Mouse (Mus musculus): Measurements from ENCODE around the gene Atcay.
"Not testable (repeated sequence)": the region's sequence is repeated elsewhere in the genome, so short reads cannot be mapped to it uniquely, and the experiment has no call there.

The Atcay gene

GRCm38 (mm10) chr10:81240876-81241275, 10.2 kb upstream of the Atcay start:
- peak in 1 of 2 experiments; percentile 68 for DNase-seq

GRCm38 (mm10) chr10:81238618-81239017, 8.0 kb upstream of the Atcay start:
- no peak for DNase-seq

DNA sequence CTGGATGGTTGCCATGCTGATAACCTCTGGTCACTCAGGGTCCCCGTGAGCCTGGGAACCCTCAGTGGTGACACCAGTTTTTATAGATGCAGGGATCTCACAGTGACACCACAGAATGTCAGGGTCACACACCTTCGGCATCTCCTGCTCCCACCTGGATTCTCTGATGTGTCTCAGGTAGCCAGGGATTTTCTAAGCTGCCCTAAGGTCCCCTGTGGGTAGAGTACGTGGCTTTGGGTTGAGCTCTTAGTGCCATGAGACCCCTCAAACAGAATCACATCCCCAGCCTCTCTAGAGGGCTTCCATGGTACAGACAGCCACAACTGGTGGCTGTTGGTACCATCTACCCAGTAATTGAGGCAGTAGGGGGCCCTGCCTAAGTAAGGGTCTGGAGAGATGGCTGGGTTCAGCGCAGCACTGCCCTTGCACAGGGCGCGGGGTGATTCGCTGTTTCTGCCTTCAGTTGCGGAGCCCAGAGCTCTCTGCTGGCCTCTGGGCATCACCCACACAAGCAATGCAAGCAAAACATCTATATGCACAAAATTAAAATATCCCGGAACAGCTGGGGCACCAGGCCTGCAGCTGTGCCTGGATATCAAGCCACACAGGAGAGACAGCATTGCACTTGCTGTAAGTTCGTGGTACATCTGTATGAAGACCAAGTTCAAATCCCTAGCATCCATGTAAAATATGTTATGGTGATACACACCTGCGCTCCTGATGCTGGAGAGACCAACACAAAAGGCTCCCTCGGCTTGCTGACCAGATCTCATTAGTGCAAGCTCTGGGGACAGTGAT, 6.0 kb upstream of the Atcay start:
- no peak for DNase-seq

GRCm38 (mm10) chr10:81234206-81234605, 3.6 kb upstream of the Atcay start:
- no peak for DNase-seq

DNA sequence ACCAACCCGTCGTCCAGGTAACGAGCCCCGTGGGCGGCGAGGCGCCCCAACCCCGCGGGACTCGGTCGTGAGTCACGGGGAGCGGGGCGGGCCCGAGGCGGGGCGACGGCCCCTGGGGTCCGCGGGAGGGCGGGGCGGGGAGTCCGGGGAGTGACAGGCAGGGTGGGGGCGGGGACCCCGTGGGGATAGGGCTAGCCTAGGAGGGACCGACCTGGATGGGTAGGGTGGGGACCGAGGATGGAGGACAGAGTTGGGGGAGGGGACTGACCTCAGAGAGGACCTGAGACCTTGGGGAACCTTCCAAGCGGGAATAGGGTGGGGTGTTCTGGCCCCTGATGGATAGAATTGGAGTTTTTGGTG, 2.6 kb upstream of the Atcay start:
- DNase-seq: no peak

GRCm38 (mm10) chr10:81232580-81233225, 2.1 kb upstream of the Atcay start, which contains the start of gene Zfr2:
TSS of gene Zfr2 (plus strand) at chr10:81233155.
- DNase-seq: peak; percentile 96 to 97

- DNase-seq: peak in 1 of 2 experiments; percentile 31
These were observed 803 bp upstream of the Atcay start for GRCm38 (mm10) chr10:81231436-81231835.

- peak; percentile 51 to 66 for DNase-seq
These were observed 747 bp downstream of the Atcay start for GRCm38 (mm10) chr10:81229735-81230437.

- DNase-seq: not testable (repeated sequence)
These were observed 6.9 kb downstream of the Atcay start for GRCm38 (mm10) chr10:81223731-81224130.

DNA sequence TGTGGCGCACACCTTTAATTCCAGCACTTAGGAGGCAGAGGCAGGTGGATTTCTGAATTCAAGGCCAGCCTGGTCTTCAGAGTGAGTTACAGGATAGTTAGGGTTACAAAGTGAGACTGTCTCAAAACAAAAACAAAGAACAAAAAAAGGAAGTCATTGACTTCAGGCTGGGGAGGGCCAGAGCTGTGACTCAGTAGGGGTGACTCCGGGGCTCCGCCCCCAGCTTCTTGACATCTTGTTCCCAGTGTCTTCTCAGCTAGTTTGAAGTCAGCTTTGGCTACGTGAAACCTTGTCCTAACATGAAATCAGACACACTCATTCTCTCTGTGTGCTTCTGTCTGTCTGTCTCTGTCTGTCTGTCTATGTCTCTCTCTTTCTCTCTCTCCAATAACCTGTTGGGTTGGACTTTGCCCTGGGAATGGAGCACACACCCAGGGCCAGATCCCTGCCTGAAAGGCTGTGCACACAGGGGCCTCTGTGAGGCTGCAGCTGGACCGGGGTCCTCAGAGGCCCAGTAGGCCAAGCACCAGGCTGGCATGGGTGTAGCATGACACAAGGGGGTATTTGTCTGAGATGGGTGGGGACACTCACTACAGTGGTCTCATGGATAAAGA, 9.1 kb downstream of the Atcay start:
- DNase-seq: no peak

GRCm38 (mm10) chr10:81217964-81218363, 12.7 kb downstream of the Atcay start:
- peak; percentile 70 to 79 for DNase-seq

DNA sequence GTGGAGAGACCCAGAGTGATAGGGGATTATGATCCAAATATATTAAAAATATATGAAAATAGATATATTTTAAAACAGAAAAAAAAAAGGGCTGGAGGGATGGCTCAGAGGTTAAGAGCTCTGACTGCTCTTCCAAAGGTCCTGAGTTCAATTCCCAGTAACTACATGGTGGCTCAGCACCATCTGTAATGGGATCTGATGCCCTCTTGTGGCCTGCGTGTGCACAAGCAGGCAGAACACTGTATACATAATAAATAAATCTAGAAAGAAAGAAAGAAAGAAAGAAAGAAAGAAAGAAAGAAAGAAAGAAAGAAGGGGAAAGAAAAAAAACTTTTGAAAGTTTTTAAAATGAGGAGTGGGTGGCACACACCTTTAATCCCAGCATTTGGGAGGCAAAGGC, 13.4 kb downstream of the Atcay start:
- peak in 1 of 2 experiments; percentile 39 for DNase-seq

DNA sequence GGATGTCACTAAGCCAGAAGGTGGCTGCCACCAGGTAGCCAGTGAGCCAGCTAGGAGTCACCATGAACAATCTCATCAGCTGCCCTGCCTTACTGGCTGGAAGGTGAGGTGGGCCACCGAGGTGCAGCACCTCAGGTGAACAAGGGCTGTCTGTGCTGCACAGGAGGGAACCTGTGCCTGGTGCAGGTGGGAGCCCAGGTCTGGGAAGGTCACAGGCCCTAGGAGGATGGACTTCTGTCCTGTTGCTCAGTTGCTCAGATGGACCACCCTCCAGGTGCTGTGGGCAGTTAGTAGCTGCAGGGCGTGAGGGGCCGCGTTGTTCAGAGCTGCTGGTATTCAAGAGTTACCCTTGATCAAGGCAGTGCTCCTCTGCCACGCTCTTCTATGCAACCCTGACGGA, 13.8 kb downstream of the Atcay start:
- DNase-seq: no peak

GRCm38 (mm10) chr10:81216260-81216659, 14.4 kb downstream of the Atcay start:
- DNase-seq: no peak

DNA sequence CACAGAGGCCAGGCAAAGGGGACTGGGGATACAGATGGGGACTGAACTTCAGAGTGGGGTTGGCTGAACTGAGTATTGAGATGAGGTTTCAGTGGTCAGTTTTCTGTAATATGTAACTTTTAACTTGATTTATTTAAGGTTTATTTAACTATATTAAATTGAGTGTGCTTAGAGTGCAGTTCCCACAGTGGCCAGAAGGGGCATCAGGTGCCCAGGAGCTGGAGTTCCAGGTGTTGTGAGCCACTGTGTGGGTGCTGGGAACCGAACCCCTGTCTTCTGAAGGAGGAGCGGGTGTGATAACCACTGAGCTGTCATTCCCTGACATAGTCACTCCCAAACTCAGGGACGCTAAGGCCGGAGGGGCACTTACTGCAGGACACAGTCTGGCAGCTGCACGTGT, 20.5 kb downstream of the Atcay start:
- DNase-seq: no peak

- no peak for DNase-seq
These were observed 26.5 kb downstream of the Atcay start for GRCm38 (mm10) chr10:81204137-81204536.

- no peak for DNase-seq
These were observed 27.5 kb downstream of the Atcay start for GRCm38 (mm10) chr10:81202978-81203720.

GRCm38 (mm10) chr10:81201807-81202758, 28.6 kb downstream of the Atcay start, which contains the start of gene Nmrk2:
TSS of gene Nmrk2 (minus strand) at chr10:81202051.
- no peak for DNase-seq

GRCm38 (mm10) chr10:81200605-81201287, 29.9 kb downstream of the Atcay start:
- no peak for DNase-seq

DNA sequence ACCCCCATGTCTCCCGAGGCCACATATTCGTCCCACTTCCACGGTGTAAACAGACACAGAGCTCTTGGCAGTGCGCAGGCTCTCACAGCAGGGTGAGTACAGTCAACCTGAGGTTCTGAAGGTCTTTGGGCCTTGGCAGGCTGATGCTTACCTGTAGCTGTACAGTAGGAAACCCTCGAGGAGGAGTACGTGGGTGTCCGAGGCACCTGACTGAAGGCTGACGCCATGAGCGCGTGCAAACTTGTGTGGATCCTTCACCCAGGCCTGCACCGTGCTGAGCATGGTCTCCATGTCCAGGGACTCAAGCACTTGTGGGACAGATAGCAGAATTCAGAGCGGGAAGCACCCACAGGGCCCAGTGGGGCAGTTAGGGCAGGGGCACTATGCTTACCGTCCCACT, 30.5 kb downstream of the Atcay start:
- no peak for DNase-seq

DNA sequence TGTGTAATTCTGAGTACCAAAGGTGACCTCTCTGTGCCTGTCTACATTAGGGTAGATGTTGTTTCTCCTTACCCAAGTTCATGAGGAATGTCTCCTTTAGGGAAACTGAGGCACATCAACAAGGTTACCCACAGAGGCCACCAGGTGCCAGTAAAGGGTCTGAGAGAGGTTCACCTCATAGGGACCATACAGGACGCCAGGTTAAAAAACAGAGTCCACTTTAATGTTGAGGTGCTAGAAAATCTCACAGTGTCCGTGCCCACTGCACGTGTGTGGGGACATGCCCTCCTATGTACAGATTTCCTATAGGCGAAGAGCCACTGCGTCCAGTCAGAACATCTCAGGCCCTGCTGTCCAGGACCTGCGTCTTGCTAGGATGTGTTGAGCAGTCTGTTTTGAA, 31.6 kb downstream of the Atcay start:
- DNase-seq: no peak

Data from cerebellum, adult 18-20 months (tissue).